Mouse (Mus musculus) liver, embryonic 13.5 days (tissue): ENCODE measurements around the gene Slc26a5. TPM values are rescaled to one million over a fixed set of nuclear protein-coding genes. Genes with fewer than 3 reads are reported as not detected.

Experiments
- ATAC-seq: fragments of 200-750 bp; cut with Nextera tagmentation; 2 replicates; pipeline ENCODE4 v1.8.0; 2017; ENCODE audit warnings: low read depth, mild to moderate bottlenecking, moderate number of reproducible peaks, moderate library complexity
- DNase-seq: peaks from one replicate; pipeline ENCODE4 v3.0.0; 2022
- H3K27ac ChIP-seq: fragments of 300-500 bp; sonication (generic); 2 replicates; pipeline ENCODE4 v1.5.1; 2015; ENCODE audit warnings: moderate library complexity, mild to moderate bottlenecking, inconsistent platforms
- H3K27me3 ChIP-seq: fragments of 300-500 bp; sonication (generic); 2 replicates; pipeline ENCODE4 v1.6.1; 2015; ENCODE audit warnings: mild to moderate bottlenecking, inconsistent platforms
- H3K36me3 ChIP-seq: fragments of 300-500 bp; sonication (generic); 2 replicates; pipeline ENCODE4 v1.6.1; 2015; ENCODE audit warnings: mild to moderate bottlenecking, inconsistent platforms
- H3K4me1 ChIP-seq: fragments of 300-500 bp; sonication (generic); replicated peaks from 2 replicates; pipeline ENCODE4 v1.6.1; 2015; ENCODE audit warnings: inconsistent platforms
- H3K4me2 ChIP-seq: fragments of 300-500 bp; sonication (generic); 2 replicates; pipeline ENCODE4 v1.6.1; 2015; ENCODE audit warnings: inconsistent platforms, mild to moderate bottlenecking, moderate library complexity
- H3K4me3 ChIP-seq: fragments of 300-500 bp; sonication (generic); replicated peaks from 2 replicates; pipeline ENCODE4 v1.5.1; 2015; ENCODE audit warnings: mild to moderate bottlenecking, inconsistent platforms
- H3K9ac ChIP-seq: fragments of 300-500 bp; sonication (generic); 2 replicates; pipeline ENCODE4 v1.6.1; 2015; ENCODE audit warnings: mild to moderate bottlenecking, inconsistent platforms
- H3K9me3 ChIP-seq: fragments of 300-500 bp; sonication (generic); replicated peaks from 2 replicates; pipeline ENCODE4 v1.6.1; 2016; ENCODE audit warnings: inconsistent platforms
- WGBS: fragments of 180-500 bp; shearing (Covaris S2); methylation state at CpG from one replicate; pipeline ENCODE4 v1.1.7; 2015; ENCODE audit not compliant: insufficient replicate concordance; 5-methylcytosine and 5-hydroxymethylcytosine counted together
- polyA plus RNA-seq: library from polyadenylated mRNA; unstranded; fragments of >200 nt; fragmentation: Nextera tagmentation; extraction: Ambion mirVana; gene quantifications from 2 replicates; pipeline ENCODE4 v1.2.1, GENCODE M21; 2015

Slc26a5 gene
- polyA plus RNA-seq = not detected in 2 replicates

GRCm38 (mm10) chr5:21865346-21866107 is at the start of gene Slc26a5:
Gene Slc26a5, minus strand, starts transcription at chr5:21865604.
- no peak for DNase-seq
- 4% methylated on average over 29 of the region's 29 CpGs for WGBS
- Histone ChIP-seq H3K4me2 (peak within 1 kb of the TSS; percentile 23; the same call in 1 of the 2 replicates), H3K9me3 (no peaks in the 10 kb centered on the region), H3K4me1 (no peaks in the 10 kb centered on the region), H3K36me3 (no peaks in the 10 kb centered on the region), H3K27me3 (peaks cover 23% of the 10 kb centered on the region), H3K9ac (no peak within 1 kb of the TSS), H3K27ac (no peak within 1 kb of the TSS), H3K4me3 (no peak within 1 kb of the TSS)
- ATAC-seq = no peak

GRCm38 (mm10) chr5:21914776-21915175 is 49.4 kb upstream of the Slc26a5 start:
- no peaks in the 10 kb centered on the region for H3K9me3 ChIP-seq
- no peak overlapping the region for H3K4me3 ChIP-seq
- peaks cover 13% of the 10 kb centered on the region for H3K36me3 ChIP-seq
- H3K27me3 ChIP-seq = no peaks in the 10 kb centered on the region
- H3K4me1 ChIP-seq = no peaks in the 10 kb centered on the region
- DNase-seq = no peak
- no peak overlapping the region for H3K4me2 ChIP-seq
- no peak for ATAC-seq
- no peak overlapping the region for H3K9ac ChIP-seq
- no peak overlapping the region for H3K27ac ChIP-seq
- WGBS = 68% methylated on average over 3 of the region's 3 CpGs

- no peaks in the 10 kb centered on the region for H3K27me3 ChIP-seq
- WGBS = 80% methylated on average over 23 of the region's 23 CpGs
- H3K36me3 ChIP-seq = peaks cover 8% of the 10 kb centered on the region
- H3K4me1 ChIP-seq = no peaks in the 10 kb centered on the region
- DNase-seq = no peak
- H3K9ac ChIP-seq = no peak overlapping the region
- no peak overlapping the region for H3K4me2 ChIP-seq
- H3K27ac ChIP-seq = no peak overlapping the region
- H3K9me3 ChIP-seq = no peaks in the 10 kb centered on the region
- no peak overlapping the region for H3K4me3 ChIP-seq
- no peak for ATAC-seq
These were observed 47.6 kb upstream of the Slc26a5 start for GRCm38 (mm10) chr5:21912835-21913530.

GRCm38 (mm10) chr5:21910726-21911125 is 45.3 kb upstream of the Slc26a5 start:
- Histone ChIP-seq H3K27ac (no peak overlapping the region), H3K9ac (no peak overlapping the region), H3K4me2 (no peak overlapping the region), H3K27me3 (no peaks in the 10 kb centered on the region), H3K9me3 (no peaks in the 10 kb centered on the region), H3K4me1 (no peaks in the 10 kb centered on the region), H3K36me3 (peaks cover 6% of the 10 kb centered on the region), H3K4me3 (no peak overlapping the region)
- WGBS = 74% methylated on average over 12 of the region's 12 CpGs
- DNase-seq (no peak), ATAC-seq (no peak)

GRCm38 (mm10) chr5:21909713-21910112 is 44.3 kb upstream of the Slc26a5 start:
- DNase-seq (no peak), ATAC-seq (no peak)
- Histone ChIP-seq H3K36me3 (peaks cover 6% of the 10 kb centered on the region), H3K4me2 (no peak overlapping the region), H3K4me1 (no peaks in the 10 kb centered on the region), H3K27me3 (no peaks in the 10 kb centered on the region), H3K9ac (no peak overlapping the region), H3K27ac (no peak overlapping the region), H3K9me3 (no peaks in the 10 kb centered on the region), H3K4me3 (no peak overlapping the region)
- 65% methylated on average over 3 of the region's 3 CpGs for WGBS

- H3K9me3 ChIP-seq = no peaks in the 10 kb centered on the region
- ATAC-seq (no peak), DNase-seq (no peak)
- no peak overlapping the region for H3K4me2 ChIP-seq
- no peak overlapping the region for H3K27ac ChIP-seq
- WGBS = 67% methylated on average over 12 of the region's 12 CpGs
- H3K9ac ChIP-seq = no peak overlapping the region
- H3K4me3 ChIP-seq = no peak overlapping the region
- H3K4me1 ChIP-seq = no peaks in the 10 kb centered on the region
- no peaks in the 10 kb centered on the region for H3K27me3 ChIP-seq
- peaks cover 12% of the 10 kb centered on the region for H3K36me3 ChIP-seq
These were observed 36.0 kb upstream of the Slc26a5 start for GRCm38 (mm10) chr5:21901411-21901810.

GRCm38 (mm10) chr5:21900891-21901290 is 35.5 kb upstream of the Slc26a5 start:
- H3K4me1 ChIP-seq = no peaks in the 10 kb centered on the region
- H3K9ac ChIP-seq = no peak overlapping the region
- WGBS = 47% methylated on average over 6 of the region's 6 CpGs
- ATAC-seq (no peak), DNase-seq (no peak)
- no peak overlapping the region for H3K4me2 ChIP-seq
- H3K27me3 ChIP-seq = no peaks in the 10 kb centered on the region
- H3K4me3 ChIP-seq = no peak overlapping the region
- peaks cover 12% of the 10 kb centered on the region for H3K36me3 ChIP-seq
- H3K9me3 ChIP-seq = no peaks in the 10 kb centered on the region
- no peak overlapping the region for H3K27ac ChIP-seq

- H3K36me3 ChIP-seq = peaks cover 12% of the 10 kb centered on the region
- DNase-seq (no peak), ATAC-seq (no peak)
- H3K4me1 ChIP-seq = no peaks in the 10 kb centered on the region
- no peak overlapping the region for H3K4me2 ChIP-seq
- WGBS = 64% methylated on average over 6 of the region's 6 CpGs
- H3K9ac ChIP-seq = no peak overlapping the region
- no peak overlapping the region for H3K4me3 ChIP-seq
- H3K27ac ChIP-seq = no peak overlapping the region
- no peaks in the 10 kb centered on the region for H3K27me3 ChIP-seq
- H3K9me3 ChIP-seq = no peaks in the 10 kb centered on the region
These were observed 33.5 kb upstream of the Slc26a5 start for GRCm38 (mm10) chr5:21898875-21899274.

- Histone ChIP-seq H3K9me3 (no peaks in the 10 kb centered on the region), H3K27me3 (no peaks in the 10 kb centered on the region), H3K9ac (no peak overlapping the region), H3K27ac (no peak overlapping the region), H3K4me3 (no peak overlapping the region), H3K4me2 (no peak overlapping the region), H3K36me3 (peaks cover 10% of the 10 kb centered on the region), H3K4me1 (no peaks in the 10 kb centered on the region)
- DNase-seq = no peak
- WGBS = 66% methylated on average over 14 of the region's 14 CpGs
- ATAC-seq = no peak
These were observed 31.2 kb upstream of the Slc26a5 start for GRCm38 (mm10) chr5:21896586-21896985.

GRCm38 (mm10) chr5:21894168-21894567 is 28.8 kb upstream of the Slc26a5 start:
- Histone ChIP-seq H3K4me1 (no peaks in the 10 kb centered on the region), H3K36me3 (peaks cover 7% of the 10 kb centered on the region), H3K27ac (no peak overlapping the region), H3K4me2 (no peak overlapping the region), H3K9me3 (no peaks in the 10 kb centered on the region), H3K4me3 (no peak overlapping the region), H3K9ac (no peak overlapping the region), H3K27me3 (no peaks in the 10 kb centered on the region)
- no peak for DNase-seq
- WGBS = 63% methylated on average over 3 of the region's 3 CpGs
- ATAC-seq = no peak

GRCm38 (mm10) chr5:21866750-21867149 is 1.3 kb upstream of the Slc26a5 start:
- H3K27ac ChIP-seq = no peak overlapping the region
- H3K9ac ChIP-seq = no peak overlapping the region
- WGBS = 53% methylated on average over 8 of the region's 8 CpGs
- no peak overlapping the region for H3K4me2 ChIP-seq
- no peaks in the 10 kb centered on the region for H3K36me3 ChIP-seq
- DNase-seq = no peak
- H3K9me3 ChIP-seq = no peaks in the 10 kb centered on the region
- no peak overlapping the region for H3K4me3 ChIP-seq
- no peak for ATAC-seq
- H3K4me1 ChIP-seq = no peaks in the 10 kb centered on the region
- H3K27me3 ChIP-seq = peaks cover 23% of the 10 kb centered on the region
